Mouse (Mus musculus): ENCODE data around the gene Tead4. TPM values are rescaled to one million over a fixed set of nuclear protein-coding genes. Genes with fewer than 3 reads are reported as not detected.
A peak's percentile ranks its signal among the peaks of the same experiment; 100 is the strongest.
"Not testable (repeated sequence)": the region's sequence is repeated elsewhere in the genome, so short reads cannot be mapped to it uniquely, and the experiment has no call there.

Gene Tead4
- polyA plus RNA-seq, 1 experiment from 2014 or later, result 0.93 TPM

DNA sequence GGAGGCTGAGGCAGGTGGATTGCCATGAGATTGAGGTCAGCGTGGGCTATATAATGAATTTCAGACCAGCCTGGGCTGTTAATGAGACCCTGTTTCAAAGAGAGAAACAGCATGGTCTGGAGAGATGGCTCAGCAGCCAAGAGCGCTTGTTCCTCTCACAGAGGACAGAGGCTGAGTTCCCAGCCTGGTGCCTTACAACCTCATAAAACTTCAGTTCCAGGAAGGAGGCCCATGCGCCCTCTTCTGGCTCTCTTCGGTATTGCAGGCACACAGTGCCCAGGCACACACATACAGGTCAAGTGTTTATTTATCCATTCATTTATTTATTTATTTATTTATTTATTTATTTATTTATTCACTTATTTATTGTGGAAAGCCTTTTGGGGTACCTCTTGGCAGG, 7.7 kb upstream of the Tead4 start:
- WGBS, result 26% methylated on average over 4 of the region's 4 CpGs

DNA sequence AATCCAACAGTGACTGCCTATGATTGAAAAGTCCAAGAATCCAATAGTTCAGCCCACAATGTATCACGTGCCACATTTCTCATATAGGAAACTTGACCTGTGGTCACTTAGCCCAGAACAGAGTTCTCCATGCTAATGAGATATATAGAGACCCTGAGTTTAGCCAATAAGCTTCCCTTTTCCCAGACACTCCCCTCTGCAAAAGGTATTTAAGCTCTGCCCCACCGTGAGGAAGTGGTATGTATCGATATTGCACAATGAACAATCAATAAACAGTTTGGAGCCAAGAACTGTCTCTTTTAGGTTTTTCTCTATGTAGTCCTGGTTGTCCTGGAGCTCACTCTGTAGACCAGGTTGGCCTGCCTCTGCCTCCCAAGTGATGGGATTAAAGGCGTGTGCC, 4.2 kb upstream of the Tead4 start:
- Histone ChIP-seq H3K4me2 (no peak overlapping the region), H3K9me3 (replicated peaks) (no peaks in the 10 kb centered on the region), H3K27ac (replicated peaks) (no peak overlapping the region), H3K36me3 (no peaks in the 10 kb centered on the region), H3K27me3 (replicated peaks) (peaks cover 25% of the 10 kb centered on the region), H3K4me3 (replicated peaks) (no peak overlapping the region), H3K9ac (replicated peaks) (no peak overlapping the region), H3K4me1 (peaks cover 15% of the 10 kb centered on the region)
- ATAC-seq (ENCODE audit: low FRiP score), result no peak
- 89% methylated on average over 4 of the region's 4 CpGs for WGBS

More for the DNA sequence above, 7.7 kb upstream of the Tead4 start:
- no peaks in the 10 kb centered on the region for H3K9me3 ChIP-seq (replicated peaks)
- no peaks in the 10 kb centered on the region for H3K4me1 ChIP-seq
- no peaks in the 10 kb centered on the region for H3K27me3 ChIP-seq (replicated peaks)
- no peak overlapping the region for H3K27ac ChIP-seq (replicated peaks)
- ATAC-seq (ENCODE audit: low FRiP score), result no peak; the same call in 1 of the 2 replicates
- H3K9ac ChIP-seq (replicated peaks), result no peak overlapping the region
- no peak overlapping the region for H3K4me3 ChIP-seq (replicated peaks)
- no peak overlapping the region for H3K4me2 ChIP-seq
- no peaks in the 10 kb centered on the region for H3K36me3 ChIP-seq

DNA sequence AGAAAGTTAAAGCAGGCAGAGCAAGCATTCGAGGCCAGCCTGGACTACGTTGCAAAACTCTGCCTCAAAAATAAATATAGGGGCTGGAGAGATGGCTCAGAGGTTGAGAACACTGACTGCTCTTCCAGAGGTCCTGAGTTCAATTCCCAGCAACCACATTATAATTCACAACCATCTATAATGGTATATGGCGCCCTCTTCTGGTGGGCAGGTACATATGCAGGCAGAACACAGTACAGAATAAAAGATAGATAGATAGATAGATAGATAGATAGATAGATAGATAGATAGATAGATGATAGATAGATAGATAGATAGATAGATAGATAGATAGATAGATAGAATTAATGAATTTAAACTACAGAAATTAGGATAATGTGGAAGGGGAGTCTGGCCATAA, 2.0 kb upstream of the Tead4 start:
- 77% methylated on average over 3 of the region's 3 CpGs for WGBS
- peaks cover 46% of the 10 kb centered on the region for H3K27me3 ChIP-seq (replicated peaks)
- not testable (repeated sequence) for H3K27ac ChIP-seq (replicated peaks); H3K36me3 ChIP-seq; ATAC-seq (ENCODE audit: low FRiP score); H3K4me3 ChIP-seq (replicated peaks); H3K9me3 ChIP-seq (replicated peaks); H3K9ac ChIP-seq (replicated peaks); H3K4me2 ChIP-seq
- H3K4me1 ChIP-seq, result peaks cover 21% of the 10 kb centered on the region

DNA sequence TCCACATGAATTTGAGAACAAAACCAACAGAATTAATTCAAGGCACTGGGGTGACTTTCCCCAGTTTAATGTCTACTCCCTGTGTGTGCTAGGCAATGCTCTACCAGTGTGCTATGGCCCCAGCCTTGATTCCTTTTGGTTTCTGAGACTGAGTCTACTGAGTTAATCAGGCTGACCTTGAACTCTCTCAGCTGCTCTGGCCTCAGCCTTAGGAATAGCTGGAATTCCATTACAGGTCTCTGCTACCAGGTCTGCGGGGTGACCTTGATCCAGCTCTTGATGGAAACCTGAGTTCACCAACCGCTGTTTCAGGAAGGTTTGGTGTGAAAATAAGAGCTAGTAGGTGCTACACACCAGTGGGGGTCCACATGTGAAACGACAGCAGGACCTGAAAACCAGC, 1.3 kb upstream of the Tead4 start:
- Histone ChIP-seq H3K36me3 (no peaks in the 10 kb centered on the region), H3K27me3 (replicated peaks) (peaks cover 54% of the 10 kb centered on the region), H3K9ac (replicated peaks) (no peak overlapping the region), H3K4me2 (no peak overlapping the region), H3K27ac (replicated peaks) (no peak overlapping the region), H3K4me3 (replicated peaks) (no peak overlapping the region), H3K9me3 (replicated peaks) (no peaks in the 10 kb centered on the region), H3K4me1 (peaks cover 24% of the 10 kb centered on the region)
- 82% methylated on average over 3 of the region's 3 CpGs for whole genome bisulfite sequencing
- no peak for ATAC-seq (ENCODE audit: low FRiP score)

DNA sequence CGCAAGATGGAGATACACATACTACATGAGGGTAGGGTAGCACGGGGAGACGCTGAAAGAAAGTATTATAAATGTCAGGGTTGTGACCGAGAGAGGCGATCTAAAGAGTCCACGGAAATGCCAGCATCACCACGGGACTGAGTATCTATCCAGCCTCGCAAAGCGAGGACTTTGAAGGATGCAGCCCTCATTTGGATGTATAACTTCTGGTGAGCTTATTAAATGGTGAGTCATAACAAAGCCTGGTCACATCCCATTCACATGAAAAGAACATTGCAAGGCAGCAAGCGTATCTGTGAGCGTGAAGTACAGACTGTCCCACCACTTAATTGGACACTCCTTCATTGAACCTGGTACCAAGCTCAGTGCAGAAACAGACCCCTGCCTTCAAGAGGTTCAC, 835 bp upstream of the Tead4 start:
- Histone ChIP-seq H3K4me2 (peak overlapping the region; percentile 100), H3K9ac (replicated peaks) (no peak overlapping the region), H3K27me3 (replicated peaks) (peaks cover 54% of the 10 kb centered on the region), H3K9me3 (replicated peaks) (no peaks in the 10 kb centered on the region), H3K4me1 (peaks cover 28% of the 10 kb centered on the region), H3K4me3 (replicated peaks) (no peak overlapping the region), H3K27ac (replicated peaks) (no peak overlapping the region), H3K36me3 (no peaks in the 10 kb centered on the region)
- WGBS, result 46% methylated on average over 11 of the region's 11 CpGs
- ATAC-seq (ENCODE audit: low FRiP score), result no peak

DNA sequence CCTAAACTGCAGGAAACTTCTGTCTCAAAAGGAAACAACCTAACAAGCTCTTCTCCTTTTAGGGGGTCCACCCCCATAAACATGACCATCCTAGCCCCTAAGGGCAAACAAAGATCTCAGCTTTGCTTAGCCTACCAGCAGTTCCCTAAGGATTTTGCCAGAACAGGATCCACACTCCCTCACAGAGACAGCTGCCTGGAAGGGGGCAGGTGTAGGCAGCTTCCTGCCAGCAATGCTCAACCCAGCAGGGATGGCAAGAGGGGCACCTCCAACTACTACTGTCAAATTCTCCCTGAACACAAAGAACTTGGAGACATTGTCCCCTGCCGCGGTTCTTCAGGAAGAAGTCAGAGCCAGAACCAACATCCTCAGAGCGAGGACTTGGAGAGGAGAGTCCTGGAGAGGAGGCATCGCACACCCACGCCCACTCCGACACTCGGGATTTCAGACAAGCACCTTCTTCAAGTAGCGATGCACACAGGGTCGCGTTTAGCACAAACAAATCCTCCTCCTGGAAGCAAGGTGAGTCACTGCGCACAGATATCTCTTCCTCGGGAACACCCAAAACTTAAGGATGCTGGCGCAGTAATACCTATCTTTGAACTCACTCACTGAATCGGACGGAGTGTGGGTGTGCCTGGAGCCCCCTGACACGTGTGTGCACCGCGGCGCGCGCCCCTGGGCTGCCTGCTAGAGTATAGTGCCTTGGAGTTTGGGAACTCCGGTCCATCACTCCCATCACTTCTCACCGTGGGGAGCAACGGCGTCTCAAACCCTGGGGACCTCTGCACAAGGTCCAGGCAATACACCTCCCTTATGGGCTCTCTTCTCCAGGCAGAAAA, 1.1 kb downstream of the Tead4 start:
- under 1% methylated on average over 25 of the region's 25 CpGs for WGBS
- H3K4me2 ChIP-seq, result peak overlapping the region; percentile 100
- H3K9me3 ChIP-seq (replicated peaks), result no peaks in the 10 kb centered on the region
- no peaks in the 10 kb centered on the region for H3K36me3 ChIP-seq
- H3K27me3 ChIP-seq (replicated peaks), result peaks cover 54% of the 10 kb centered on the region
- peak overlapping the region; percentile 60 for H3K9ac ChIP-seq (replicated peaks)
- peak overlapping the region; percentile 65 for H3K4me3 ChIP-seq (replicated peaks)
- H3K27ac ChIP-seq (replicated peaks), result no peak overlapping the region
- ATAC-seq (ENCODE audit: low FRiP score), result 0 out of 2 replicates have a peak, but pooled peaks have one; percentile 28
- peaks cover 30% of the 10 kb centered on the region for H3K4me1 ChIP-seq

DNA sequence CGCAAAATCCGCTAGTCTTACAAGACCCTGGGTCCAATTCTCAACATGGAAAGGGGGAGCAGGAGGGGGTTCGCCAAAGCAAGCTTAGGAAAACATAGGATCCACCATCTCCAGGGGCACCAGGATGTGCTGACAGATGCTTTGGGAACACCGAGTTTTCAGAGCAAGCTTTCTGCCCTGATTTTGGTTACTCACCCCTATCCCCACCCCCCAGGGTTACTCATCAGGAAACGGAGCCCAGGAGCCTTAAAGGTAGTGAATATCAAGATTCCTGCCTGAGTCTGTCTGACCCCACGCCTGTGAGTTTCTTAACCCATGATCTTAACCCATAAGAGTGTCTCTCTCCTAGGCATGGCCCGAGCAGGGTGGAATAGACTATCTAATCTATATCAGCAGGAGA, 2.4 kb downstream of the Tead4 start:
- ATAC-seq (ENCODE audit: low FRiP score), result no peak
- H3K4me2 ChIP-seq, result no peak overlapping the region
- H3K27me3 ChIP-seq (replicated peaks), result peaks cover 54% of the 10 kb centered on the region
- no peaks in the 10 kb centered on the region for H3K36me3 ChIP-seq
- H3K9me3 ChIP-seq (replicated peaks), result no peaks in the 10 kb centered on the region
- peaks cover 30% of the 10 kb centered on the region for H3K4me1 ChIP-seq
- no peak overlapping the region for H3K9ac ChIP-seq (replicated peaks)
- no peak overlapping the region for H3K4me3 ChIP-seq (replicated peaks)
- 58% methylated on average over 7 of the region's 7 CpGs for WGBS
- no peak overlapping the region for H3K27ac ChIP-seq (replicated peaks)

DNA sequence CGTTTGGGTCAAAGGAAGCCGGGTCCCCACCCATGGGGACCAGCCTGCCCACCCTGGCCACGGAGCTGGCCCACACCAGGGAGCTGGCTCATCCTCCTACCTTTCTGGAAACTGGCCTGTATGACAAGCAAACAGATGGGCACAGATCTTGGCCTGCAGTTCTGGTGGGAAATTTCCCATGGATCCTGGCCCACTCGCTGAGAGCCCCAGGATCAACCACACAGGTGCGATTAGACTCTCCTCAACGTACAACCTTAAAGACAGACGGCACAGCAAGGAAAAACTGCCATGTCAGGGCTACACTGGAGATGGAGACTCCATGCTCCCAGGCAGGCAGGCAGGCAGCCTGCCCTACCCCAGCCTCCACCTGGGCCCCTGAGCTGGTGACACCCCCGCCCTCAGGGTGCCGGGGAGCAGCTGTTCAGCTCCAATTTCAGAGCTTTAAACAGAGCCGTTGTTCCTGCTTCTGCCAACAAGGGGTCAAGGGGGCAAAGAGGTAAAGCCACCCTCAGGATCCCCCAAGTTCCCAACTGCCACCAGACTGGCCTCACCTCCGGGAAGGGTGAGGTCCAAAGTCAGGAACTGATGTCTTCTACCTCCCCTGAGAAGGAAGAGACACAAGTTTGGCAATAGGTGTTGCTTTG, 3.8 kb downstream of the Tead4 start:
- H3K27me3 ChIP-seq (replicated peaks), result peaks cover 47% of the 10 kb centered on the region
- no peaks in the 10 kb centered on the region for H3K36me3 ChIP-seq
- H3K27ac ChIP-seq (replicated peaks), result no peak overlapping the region
- ATAC-seq (ENCODE audit: low FRiP score), result no peak
- H3K4me3 ChIP-seq (replicated peaks), result no peak overlapping the region
- no peak overlapping the region for H3K4me2 ChIP-seq
- H3K4me1 ChIP-seq, result peaks cover 30% of the 10 kb centered on the region
- H3K9ac ChIP-seq (replicated peaks), result no peak overlapping the region
- WGBS, result 31% methylated on average over 11 of the region's 11 CpGs
- H3K9me3 ChIP-seq (replicated peaks), result no peaks in the 10 kb centered on the region

DNA sequence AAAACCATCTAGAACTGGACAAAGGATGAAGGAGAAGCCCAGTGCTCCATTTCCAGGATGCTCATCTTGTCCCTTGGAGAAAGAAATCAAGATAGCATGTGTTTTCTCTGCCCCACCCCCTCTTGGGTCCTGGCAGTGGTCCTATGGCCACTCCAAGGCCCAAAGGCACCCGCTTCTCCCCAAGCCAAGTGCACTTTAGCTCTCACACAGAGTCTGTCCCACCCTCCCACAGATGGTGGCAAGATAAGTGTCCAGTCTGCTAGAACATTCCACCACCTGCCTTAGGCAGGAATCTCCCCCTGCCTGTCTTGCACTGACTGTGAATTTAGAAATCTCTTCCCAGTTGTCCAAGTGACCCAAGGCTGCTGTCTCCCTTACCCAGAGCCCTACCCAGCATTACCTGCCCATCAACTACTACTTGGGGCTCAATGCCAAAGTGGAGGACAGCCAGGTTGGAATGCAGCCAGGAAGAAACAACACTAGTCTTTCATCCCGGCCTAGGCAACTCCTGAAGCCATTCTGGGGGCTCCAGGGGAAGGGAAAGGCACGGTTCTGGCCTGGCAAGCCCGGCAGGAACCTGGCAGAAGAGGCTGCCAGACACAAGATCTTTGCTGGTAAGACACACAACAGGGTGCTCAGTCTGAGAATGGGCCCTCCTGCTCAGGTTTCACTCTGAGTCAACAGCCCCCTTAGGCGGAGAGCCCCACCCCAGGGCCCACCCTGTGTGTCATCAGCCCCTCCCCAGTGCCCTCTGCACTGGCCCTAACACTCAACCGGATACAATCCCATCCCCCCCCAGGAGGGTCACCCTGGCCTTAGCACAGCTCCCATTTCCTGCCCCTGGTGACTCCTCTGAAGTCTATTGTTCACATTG, 4.5 kb downstream of the Tead4 start:
- Histone ChIP-seq H3K4me1 (peaks cover 28% of the 10 kb centered on the region), H3K27ac (replicated peaks) (no peak overlapping the region), H3K9ac (replicated peaks) (no peak overlapping the region), H3K9me3 (replicated peaks) (no peaks in the 10 kb centered on the region), H3K36me3 (no peaks in the 10 kb centered on the region), H3K4me2 (no peak overlapping the region), H3K4me3 (replicated peaks) (no peak overlapping the region), H3K27me3 (replicated peaks) (peaks cover 40% of the 10 kb centered on the region)
- 42% methylated on average over 6 of the region's 6 CpGs for WGBS
- peak; percentile 19; the same call in 1 of the 2 replicates for ATAC-seq (ENCODE audit: low FRiP score)

DNA sequence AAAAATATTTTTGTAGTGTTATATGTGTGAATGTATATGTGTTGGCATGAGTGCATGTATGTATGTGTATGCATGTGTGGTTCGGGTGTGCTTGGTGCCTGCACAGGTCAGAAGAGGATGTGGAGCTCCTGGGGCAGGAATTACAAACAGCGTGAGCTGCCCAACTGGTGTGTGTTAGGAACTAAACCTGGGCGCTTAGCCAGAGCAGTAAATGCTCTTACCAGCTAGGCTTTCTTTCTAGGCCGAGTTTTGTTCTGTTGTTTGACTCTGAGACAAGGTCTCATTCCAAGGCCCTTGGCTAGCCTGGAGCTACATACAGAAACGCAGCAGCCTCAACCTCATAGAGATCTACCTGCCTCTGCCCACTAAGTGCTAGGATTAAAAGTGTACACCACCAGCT, 9.3 kb downstream of the Tead4 start:
- H3K9ac ChIP-seq (replicated peaks), result no peak overlapping the region
- H3K4me3 ChIP-seq (replicated peaks), result no peak overlapping the region
- no peak for ATAC-seq (ENCODE audit: low FRiP score)
- peaks cover 3% of the 10 kb centered on the region; the same call in 1 of the 2 replicates for H3K4me1 ChIP-seq
- H3K36me3 ChIP-seq, result no peaks in the 10 kb centered on the region
- peaks cover 3% of the 10 kb centered on the region; the same call in 1 of the 2 replicates for H3K27me3 ChIP-seq (replicated peaks)
- H3K4me2 ChIP-seq, result no peak overlapping the region
- 78% methylated on average over 5 of the region's 5 CpGs for WGBS
- H3K27ac ChIP-seq (replicated peaks), result no peak overlapping the region
- H3K9me3 ChIP-seq (replicated peaks), result no peaks in the 10 kb centered on the region

DNA sequence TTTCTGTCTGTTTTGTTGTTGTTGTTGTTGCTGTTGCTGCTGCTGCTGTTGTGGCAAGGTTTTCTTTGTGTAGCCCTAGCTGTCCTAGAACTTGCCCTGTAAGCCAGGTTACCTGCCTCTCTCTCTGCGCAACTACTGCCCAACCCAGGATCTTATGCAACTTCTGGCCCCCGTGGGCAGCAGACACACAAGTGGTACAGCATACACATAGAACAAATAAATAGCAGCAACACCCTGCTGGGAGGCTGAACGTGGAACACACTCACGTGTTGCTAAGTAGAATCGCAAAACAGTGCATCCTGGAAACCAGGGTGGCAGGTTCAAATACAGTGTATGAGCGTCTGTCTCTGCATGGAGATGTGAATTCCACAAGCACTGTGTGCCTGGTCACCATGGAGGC, 11.9 kb downstream of the Tead4 start:
- Histone ChIP-seq H3K27ac (replicated peaks) (no peak overlapping the region), H3K4me1 (peaks cover 11% of the 10 kb centered on the region), H3K9ac (replicated peaks) (no peak overlapping the region), H3K4me2 (no peak overlapping the region), H3K27me3 (replicated peaks) (peaks cover 5% of the 10 kb centered on the region; the same call in 1 of the 2 replicates), H3K4me3 (replicated peaks) (no peak overlapping the region), H3K9me3 (replicated peaks) (no peaks in the 10 kb centered on the region), H3K36me3 (no peaks in the 10 kb centered on the region)
- ATAC-seq (ENCODE audit: low FRiP score), result no peak
- 83% methylated on average over 6 of the region's 6 CpGs for WGBS
